Mouse (Mus musculus): ENCODE results near the gene Ccne1.

GRCm38 (mm10) chr7:38071065-38071464 is 36.3 kb downstream of the Ccne1 start:
- no peak for TF ChIP-seq CTCF (IDR thresholded peaks at IDR 0.05; ENCODE audit: control insufficient read depth, insufficient read depth, low read length)
- TF ChIP-seq POLR2A (IDR thresholded peaks at IDR 0.05; ENCODE audit: borderline replicate concordance, control insufficient read depth, low read depth, low read length), result no peak
